Mouse (Mus musculus): ENCODE data around the gene Mrpl22. TPM values are rescaled to one million over a fixed set of nuclear protein-coding genes. Genes with fewer than 3 reads are reported as not detected.

The Mrpl22 gene
- polyA plus RNA-seq, 1 experiment from 2014 or later: 90.1 TPM

Other genes starting within 250 kb of the Mrpl22 start
- gene Larp1, start 162.6 kb upstream of the Mrpl22 start, polyA plus RNA-seq (2015; fragmentation: Nextera tagmentation; extraction: Ambion mirVana): 9.6 and 11.5 TPM in 2 replicates
- gene Gm12248, start 78.5 kb upstream of the Mrpl22 start, polyA plus RNA-seq (2015; fragmentation: Nextera tagmentation; extraction: Ambion mirVana): not detected in 2 replicates
- gene Cnot8, start 67.5 kb upstream of the Mrpl22 start, polyA plus RNA-seq (2015; fragmentation: Nextera tagmentation; extraction: Ambion mirVana): 43.2 and 46.2 TPM in 2 replicates
- 3.6 and 4.0 TPM in 2 replicates for gene Gemin5, start 3.1 kb upstream of the Mrpl22 start, polyA plus RNA-seq (2015; fragmentation: Nextera tagmentation; extraction: Ambion mirVana)
- 10.9 and 11.5 TPM in 2 replicates for gene Igtp, start 27.9 kb downstream of the Mrpl22 start, polyA plus RNA-seq (2015; fragmentation: Nextera tagmentation; extraction: Ambion mirVana)
- gene Irgm2, start 28.0 kb downstream of the Mrpl22 start, polyA plus RNA-seq (2015; fragmentation: Nextera tagmentation; extraction: Ambion mirVana): 5.4 and 6.4 TPM in 2 replicates
- not detected in 2 replicates for gene 4930438A08Rik, start 103.1 kb downstream of the Mrpl22 start, polyA plus RNA-seq (2015; fragmentation: Nextera tagmentation; extraction: Ambion mirVana)
- 3.9 and 4.7 TPM in 2 replicates for gene Zfp692, start 135.4 kb downstream of the Mrpl22 start, polyA plus RNA-seq (2015; fragmentation: Nextera tagmentation; extraction: Ambion mirVana)
- 32.0 and 33.8 TPM in 2 replicates for gene Zfp672, start 158.7 kb downstream of the Mrpl22 start, polyA plus RNA-seq (2015; fragmentation: Nextera tagmentation; extraction: Ambion mirVana)
- 13.2 and 14.7 TPM in 2 replicates for gene Sh3bp5l, start 159.1 kb downstream of the Mrpl22 start, polyA plus RNA-seq (2015; fragmentation: Nextera tagmentation; extraction: Ambion mirVana)
- gene Lypd8, start 207.4 kb downstream of the Mrpl22 start, polyA plus RNA-seq (2015; fragmentation: Nextera tagmentation; extraction: Ambion mirVana): 1,454 and 1,717 TPM in 2 replicates
- gene 1810065E05Rik, start 249.4 kb downstream of the Mrpl22 start, polyA plus RNA-seq (2015; fragmentation: Nextera tagmentation; extraction: Ambion mirVana): 0.77 and 4.8 TPM in 2 replicates